Mouse (Mus musculus) hindbrain, embryonic 13.5 days (tissue): ENCODE measurements around the gene Pygo1. TPM values are rescaled to one million over a fixed set of nuclear protein-coding genes. Genes with fewer than 3 reads are reported as not detected.
A peak's percentile ranks its signal among the peaks of the same experiment; 100 is the strongest.

Experiments
- ATAC-seq: fragments of 200-750 bp; cut with Nextera tagmentation; 2 replicates; pipeline ENCODE4 v1.8.0; 2017; ENCODE audit warnings: moderate TSS enrichment; ENCODE audit not compliant: low FRiP score
- H3K27ac ChIP-seq: fragments of 300-500 bp; sonication (generic); 2 replicates; pipeline ENCODE4 v1.5.1; 2015; ENCODE audit warnings: inconsistent platforms, mild to moderate bottlenecking, moderate library complexity
- H3K27me3 ChIP-seq: fragments of 300-500 bp; sonication (generic); 2 replicates; pipeline ENCODE4 v1.6.1; 2015; ENCODE audit warnings: mild to moderate bottlenecking, inconsistent platforms
- H3K36me3 ChIP-seq: fragments of 300-500 bp; sonication (generic); 2 replicates; pipeline ENCODE4 v1.6.1; 2015; ENCODE audit warnings: mild to moderate bottlenecking, inconsistent platforms
- H3K4me1 ChIP-seq: fragments of 300-500 bp; sonication (generic); replicated peaks from 2 replicates; pipeline ENCODE4 v1.6.1; 2015; ENCODE audit warnings: inconsistent platforms
- H3K4me2 ChIP-seq: fragments of 300-500 bp; sonication (generic); 2 replicates; pipeline ENCODE4 v1.6.1; 2015; ENCODE audit warnings: inconsistent platforms, mild to moderate bottlenecking, moderate library complexity
- H3K4me3 ChIP-seq: fragments of 300-500 bp; sonication (generic); 2 replicates; pipeline ENCODE4 v1.5.1; 2015; ENCODE audit warnings: mild to moderate bottlenecking, inconsistent platforms
- H3K9ac ChIP-seq: fragments of 300-500 bp; sonication (generic); 2 replicates; pipeline ENCODE4 v1.6.1; 2015; ENCODE audit warnings: mild to moderate bottlenecking, inconsistent platforms
- H3K9me3 ChIP-seq: fragments of 300-500 bp; sonication (generic); 2 replicates; pipeline ENCODE4 v1.6.1; 2016; ENCODE audit warnings: inconsistent platforms
- WGBS: fragments of 180-500 bp; shearing (Covaris S2); methylation state at CpG from one replicate; pipeline ENCODE4 v1.1.7; 2015; 5-methylcytosine and 5-hydroxymethylcytosine counted together
- polyA plus RNA-seq: library from polyadenylated mRNA; unstranded; fragments of >200 nt; fragmentation: Nextera tagmentation; extraction: Ambion mirVana; gene quantifications from 2 replicates; pipeline ENCODE4 v1.2.1, GENCODE M21; 2015

Pygo1 gene
- polyA plus RNA-seq, 1 experiment from 2014 or later = 13.6 TPM

DNA sequence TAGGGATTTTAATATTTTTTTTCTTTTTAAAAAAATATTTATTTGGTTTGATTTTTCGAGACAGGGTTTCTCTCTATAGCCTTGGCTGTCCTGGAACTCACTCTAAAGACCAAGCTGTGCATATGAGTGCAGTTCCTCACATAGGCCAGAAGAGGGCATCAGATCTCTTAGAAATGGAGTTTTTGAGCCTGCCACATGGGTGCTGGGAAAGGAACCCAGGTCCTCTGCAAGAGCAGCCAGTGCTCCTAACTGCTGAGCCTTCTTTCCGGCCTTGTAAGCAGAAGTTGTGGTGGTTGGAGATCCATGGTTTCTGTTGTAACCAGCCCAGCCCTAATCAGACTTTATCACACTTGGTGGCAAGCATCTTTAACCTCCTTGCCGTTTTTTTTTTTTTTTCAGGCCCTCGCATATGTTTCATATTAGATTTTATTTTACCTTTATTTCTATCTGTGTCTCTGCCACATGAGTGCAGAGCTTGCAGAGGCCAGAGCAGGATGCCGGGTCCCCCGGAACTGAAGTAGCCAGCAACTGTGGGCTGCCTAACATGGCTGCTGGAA is 30.6 kb upstream of the Pygo1 start:
- no peaks in the 10 kb centered on the region for H3K4me1 ChIP-seq

DNA sequence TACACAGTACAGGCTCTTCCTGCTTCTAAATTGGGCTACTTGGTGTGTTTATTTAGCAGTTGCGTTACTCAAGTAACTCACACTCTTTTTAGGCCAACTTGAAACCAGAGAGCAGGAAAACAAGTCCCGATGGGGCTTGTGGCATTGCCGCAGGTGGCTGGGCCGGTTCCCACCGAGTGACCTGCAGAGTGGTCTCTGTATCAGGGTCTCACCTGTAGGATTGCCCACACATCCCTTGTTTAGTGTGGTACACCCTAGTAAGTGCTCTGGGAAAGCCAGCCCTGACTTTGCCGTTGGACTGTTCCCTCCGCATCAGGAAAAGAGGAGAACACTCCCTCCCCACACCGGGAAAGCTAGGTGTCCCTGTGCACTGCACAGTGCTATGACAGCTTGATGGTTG is 23.4 kb upstream of the Pygo1 start:
- Histone ChIP-seq H3K27ac (no peak overlapping the region), H3K9me3 (no peaks in the 10 kb centered on the region), H3K4me1 (no peaks in the 10 kb centered on the region), H3K36me3 (no peaks in the 10 kb centered on the region), H3K4me2 (no peak overlapping the region), H3K9ac (no peak overlapping the region), H3K4me3 (no peak overlapping the region), H3K27me3 (no peaks in the 10 kb centered on the region)
- ATAC-seq = no peak
- WGBS = 89% methylated on average over 8 of the region's 8 CpGs

More for the DNA sequence above, 30.6 kb upstream of the Pygo1 start:
- 96% methylated on average over 6 of the region's 6 CpGs for WGBS
- Histone ChIP-seq H3K27ac (no peak overlapping the region), H3K9ac (no peak overlapping the region), H3K36me3 (0 out of 2 replicates have a peak, but pooled peaks cover 3% of the 10 kb centered on the region), H3K4me2 (no peak overlapping the region), H3K4me3 (no peak overlapping the region), H3K27me3 (no peaks in the 10 kb centered on the region), H3K9me3 (no peaks in the 10 kb centered on the region)
- no peak for ATAC-seq

DNA sequence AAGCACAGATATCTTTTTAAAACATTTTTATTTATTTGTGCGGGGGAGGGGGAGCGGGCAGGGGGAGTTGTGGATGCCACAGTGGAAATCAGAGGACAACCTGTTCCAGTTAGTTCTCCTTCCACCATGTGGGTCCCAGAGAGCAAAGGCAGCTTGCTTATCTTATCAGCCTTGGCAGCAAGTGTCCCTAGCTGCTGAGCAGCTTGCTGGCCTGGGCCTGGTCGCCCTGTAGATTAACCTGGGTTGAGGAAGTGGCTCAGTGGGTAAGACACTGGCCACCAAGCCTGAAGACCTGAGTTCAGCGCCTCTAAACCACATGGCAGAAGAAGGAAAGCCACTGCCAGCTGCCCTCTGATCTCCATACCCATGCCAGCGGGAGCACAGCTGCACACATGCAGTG is 22.8 kb upstream of the Pygo1 start:
- no peaks in the 10 kb centered on the region for H3K4me1 ChIP-seq
- no peaks in the 10 kb centered on the region for H3K9me3 ChIP-seq
- H3K9ac ChIP-seq = no peak overlapping the region
- no peak overlapping the region for H3K27ac ChIP-seq
- no peaks in the 10 kb centered on the region for H3K27me3 ChIP-seq
- WGBS = 95% methylated on average over 5 of the region's 5 CpGs
- no peaks in the 10 kb centered on the region for H3K36me3 ChIP-seq
- no peak for ATAC-seq
- no peak overlapping the region for H3K4me3 ChIP-seq
- no peak overlapping the region for H3K4me2 ChIP-seq

DNA sequence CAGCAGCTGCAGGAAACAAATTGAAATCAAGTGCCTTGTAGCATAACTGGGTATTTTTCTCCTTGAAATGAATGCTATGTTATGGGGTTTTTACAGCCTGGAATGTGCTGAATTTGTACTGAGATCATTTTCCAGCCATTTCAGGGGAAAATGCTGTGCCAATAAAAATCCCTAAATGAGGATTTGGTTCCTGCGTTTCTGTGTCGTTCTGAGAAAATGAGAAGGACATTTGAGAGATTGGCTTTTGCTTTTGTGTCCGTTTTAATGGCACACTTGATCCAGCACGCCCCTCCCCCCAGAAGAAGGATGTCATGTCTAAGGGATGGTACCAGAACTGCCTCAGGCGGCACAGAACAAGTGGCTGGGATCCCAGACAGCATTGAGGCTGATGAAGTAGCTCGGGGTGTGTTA is 18.7 kb upstream of the Pygo1 start:
- Histone ChIP-seq H3K36me3 (no peaks in the 10 kb centered on the region), H3K4me3 (no peak overlapping the region), H3K9me3 (no peaks in the 10 kb centered on the region), H3K4me2 (no peak overlapping the region), H3K4me1 (no peaks in the 10 kb centered on the region), H3K27ac (no peak overlapping the region), H3K9ac (no peak overlapping the region), H3K27me3 (no peaks in the 10 kb centered on the region)
- 75% methylated on average over 6 of the region's 6 CpGs for WGBS
- no peak for ATAC-seq

DNA sequence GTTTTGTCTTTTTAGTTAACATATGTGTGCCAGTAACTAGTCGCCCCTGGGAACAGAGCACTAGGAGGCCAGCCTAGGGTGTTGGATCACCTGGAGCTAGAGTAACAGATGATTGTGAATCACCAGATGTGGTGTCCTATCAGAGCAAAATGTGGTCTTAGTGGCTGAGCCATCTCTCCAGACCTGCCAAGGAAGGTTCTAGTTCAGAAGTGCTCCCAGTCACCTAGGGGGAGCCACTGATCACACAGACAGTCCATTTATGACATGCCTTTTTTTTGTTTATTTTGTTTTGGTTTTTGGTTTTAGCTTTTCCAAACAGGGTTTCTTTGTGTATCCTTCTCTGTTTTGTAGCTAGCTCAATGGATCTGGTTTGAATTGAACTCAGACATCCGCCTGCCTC is 14.1 kb upstream of the Pygo1 start:
- Histone ChIP-seq H3K4me2 (no peak overlapping the region), H3K27ac (no peak overlapping the region), H3K4me1 (no peaks in the 10 kb centered on the region), H3K4me3 (no peak overlapping the region), H3K27me3 (no peaks in the 10 kb centered on the region), H3K36me3 (no peaks in the 10 kb centered on the region), H3K9ac (no peak overlapping the region), H3K9me3 (no peaks in the 10 kb centered on the region)
- no peak for ATAC-seq
- 95% methylated on average over 2 of the region's 2 CpGs for WGBS

DNA sequence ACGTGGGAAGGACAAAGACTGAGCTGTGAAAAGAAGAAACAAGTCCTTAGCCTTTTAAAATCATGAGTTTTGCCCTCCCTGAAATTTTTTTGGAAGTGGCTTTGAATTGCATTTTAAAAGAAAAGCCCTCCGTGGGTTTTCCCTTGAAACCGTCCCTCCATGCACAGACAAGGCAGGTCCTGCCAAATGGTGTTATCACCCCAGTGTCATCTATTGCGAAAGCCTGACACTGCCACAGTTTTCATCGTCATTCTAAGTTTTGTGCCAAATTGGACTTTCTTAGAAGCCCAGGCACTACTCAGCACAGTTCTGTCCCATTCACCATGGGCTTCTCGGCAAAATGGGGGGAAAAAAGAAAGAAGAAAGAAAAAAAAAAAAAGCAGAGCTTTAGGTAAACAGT is 11.9 kb upstream of the Pygo1 start:
- H3K4me3 ChIP-seq = no peak overlapping the region
- no peaks in the 10 kb centered on the region for H3K9me3 ChIP-seq
- H3K36me3 ChIP-seq = no peaks in the 10 kb centered on the region
- no peak overlapping the region for H3K9ac ChIP-seq
- H3K4me2 ChIP-seq = no peak overlapping the region
- no peaks in the 10 kb centered on the region for H3K4me1 ChIP-seq
- no peak for ATAC-seq
- H3K27me3 ChIP-seq = no peaks in the 10 kb centered on the region
- 80% methylated on average over 6 of the region's 6 CpGs for WGBS
- no peak overlapping the region for H3K27ac ChIP-seq

DNA sequence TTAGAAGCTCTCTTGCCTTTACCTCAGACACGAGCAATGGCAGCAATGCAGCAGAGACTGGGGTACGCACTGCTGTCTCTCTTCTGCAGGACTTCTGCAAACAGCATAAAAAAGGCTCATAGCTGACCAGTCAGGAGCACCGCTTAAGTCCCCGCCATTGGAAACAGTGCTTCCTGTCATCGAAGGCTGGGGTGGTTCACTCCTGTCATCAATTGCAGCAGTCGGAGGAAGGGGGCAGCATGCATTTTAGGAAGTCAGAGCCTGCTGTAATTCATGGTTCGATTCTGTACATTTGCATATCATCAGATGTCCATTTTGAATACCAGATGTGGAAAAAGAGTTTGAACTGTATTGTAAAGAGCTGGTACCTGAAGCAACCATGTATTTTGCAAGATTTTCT is 9.7 kb upstream of the Pygo1 start:
- Histone ChIP-seq H3K9ac (no peak overlapping the region), H3K4me1 (no peaks in the 10 kb centered on the region), H3K4me3 (no peak overlapping the region), H3K27me3 (no peaks in the 10 kb centered on the region), H3K4me2 (no peak overlapping the region), H3K9me3 (no peaks in the 10 kb centered on the region), H3K36me3 (no peaks in the 10 kb centered on the region), H3K27ac (no peak overlapping the region)
- ATAC-seq = no peak
- 77% methylated on average over 7 of the region's 7 CpGs for WGBS

DNA sequence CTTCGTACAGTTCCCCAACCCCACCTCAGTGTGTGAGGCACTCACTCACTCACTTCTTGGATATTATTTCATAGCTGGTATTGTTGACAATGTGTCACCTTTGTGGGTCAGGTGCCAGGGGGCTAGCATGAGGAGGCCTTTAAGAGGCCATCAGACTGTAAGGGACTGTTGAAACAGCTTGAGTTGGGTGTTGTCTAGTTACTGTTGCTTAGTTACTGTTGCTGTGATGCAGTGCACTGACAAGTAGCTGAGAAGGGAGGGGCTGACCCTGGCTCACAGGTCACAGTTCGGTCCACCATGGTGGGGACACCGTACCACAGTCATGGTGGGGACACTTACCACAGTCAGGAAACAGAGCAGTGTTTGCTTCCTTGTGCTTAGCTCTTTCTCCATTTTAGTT is 2.4 kb upstream of the Pygo1 start:
- H3K27ac ChIP-seq = no peak overlapping the region
- no peaks in the 10 kb centered on the region for H3K36me3 ChIP-seq
- no peak overlapping the region for H3K4me3 ChIP-seq
- H3K27me3 ChIP-seq = no peaks in the 10 kb centered on the region
- peaks cover 27% of the 10 kb centered on the region for H3K4me1 ChIP-seq
- no peak for ATAC-seq
- no peak overlapping the region for H3K9ac ChIP-seq
- H3K9me3 ChIP-seq = no peaks in the 10 kb centered on the region
- H3K4me2 ChIP-seq = no peak overlapping the region
- 59% methylated on average over 3 of the region's 3 CpGs for WGBS

DNA sequence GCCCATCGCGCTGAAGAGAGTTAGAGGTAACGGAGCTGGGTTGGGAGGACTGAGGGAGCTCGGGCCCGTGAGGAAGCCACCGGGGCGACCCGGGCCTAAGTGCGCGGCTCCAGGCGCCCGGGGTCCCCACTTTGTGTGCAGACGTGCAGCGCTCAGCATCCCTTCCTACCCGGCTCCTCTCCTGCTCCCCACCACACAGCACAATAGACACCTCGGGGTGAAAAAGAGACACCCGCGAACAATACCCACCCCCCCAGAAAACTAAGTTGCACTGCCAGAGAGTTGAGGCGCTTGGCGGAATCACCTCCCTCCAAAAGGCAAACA is 452 bp downstream of the Pygo1 start:
- peak overlapping the region; percentile 94 for H3K9ac ChIP-seq
- peak overlapping the region; percentile 88 for H3K27ac ChIP-seq
- ATAC-seq = peak; percentile 75; the same call in 1 of the 2 replicates
- H3K4me3 ChIP-seq = peak overlapping the region; percentile 83
- H3K4me1 ChIP-seq = peaks cover 29% of the 10 kb centered on the region
- 3% methylated on average over 20 of the region's 20 CpGs for WGBS
- H3K27me3 ChIP-seq = no peaks in the 10 kb centered on the region
- H3K9me3 ChIP-seq = no peaks in the 10 kb centered on the region
- no peaks in the 10 kb centered on the region for H3K36me3 ChIP-seq
- H3K4me2 ChIP-seq = peak overlapping the region; percentile 95

DNA sequence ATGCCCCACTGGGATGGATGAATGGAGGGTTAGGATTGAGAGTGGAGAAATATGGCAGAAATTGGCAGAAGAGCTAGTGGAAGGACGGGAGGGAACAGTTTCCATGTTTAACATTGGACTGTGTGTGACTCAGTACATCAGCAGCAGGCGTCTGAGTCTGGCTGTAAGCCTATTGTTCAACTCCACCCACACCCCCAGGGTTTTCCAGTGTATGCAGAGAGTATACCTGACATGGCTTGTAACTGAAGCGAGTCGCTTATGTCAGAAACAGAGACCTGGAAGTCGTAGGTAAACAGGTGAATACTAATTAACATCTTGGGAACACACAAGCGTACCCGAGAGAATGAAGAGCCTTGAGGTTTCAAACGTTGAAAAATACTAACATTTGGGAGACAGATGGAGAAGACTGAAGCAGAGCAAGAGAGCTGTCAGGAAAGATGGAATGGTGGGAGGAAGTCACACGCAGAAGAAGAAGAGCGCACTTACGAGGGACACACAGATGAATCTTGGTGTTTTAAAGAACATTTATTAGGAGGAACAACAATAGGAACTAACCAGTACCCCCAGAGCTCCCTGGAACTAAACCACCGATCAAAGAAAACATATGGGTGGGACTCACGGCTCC is 5.8 kb downstream of the Pygo1 start:
- H3K4me1 ChIP-seq = peaks cover 25% of the 10 kb centered on the region
- no peaks in the 10 kb centered on the region for H3K9me3 ChIP-seq
- no peak overlapping the region for H3K4me3 ChIP-seq
- H3K9ac ChIP-seq = no peak overlapping the region
- 80% methylated on average over 13 of the region's 13 CpGs for WGBS
- peaks cover 12% of the 10 kb centered on the region for H3K36me3 ChIP-seq
- no peaks in the 10 kb centered on the region for H3K27me3 ChIP-seq
- no peak overlapping the region for H3K27ac ChIP-seq
- no peak for ATAC-seq
- H3K4me2 ChIP-seq = no peak overlapping the region

DNA sequence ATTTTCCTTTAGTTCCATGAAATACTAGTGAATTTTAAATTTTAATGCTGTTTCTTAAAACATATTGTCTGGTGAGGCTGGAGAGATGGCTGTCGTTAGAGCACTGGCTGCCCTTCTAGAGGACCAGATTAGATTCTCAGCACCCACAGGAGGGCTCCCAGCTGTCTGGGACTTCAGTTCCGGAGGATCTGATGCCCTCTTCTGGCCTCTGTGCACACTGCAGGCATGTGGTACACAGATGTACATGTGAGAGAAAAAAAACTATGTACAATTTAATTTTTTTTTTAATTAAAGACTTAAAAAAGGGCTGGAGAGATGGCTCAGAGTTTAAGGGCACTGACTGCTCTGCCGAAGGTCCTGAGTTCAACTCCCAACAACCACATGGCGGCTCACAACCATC is 9.9 kb downstream of the Pygo1 start:
- Histone ChIP-seq H3K4me2 (no peak overlapping the region), H3K9me3 (no peaks in the 10 kb centered on the region), H3K4me1 (peaks cover 10% of the 10 kb centered on the region; the same call in 1 of the 2 replicates), H3K4me3 (no peak overlapping the region), H3K27me3 (no peaks in the 10 kb centered on the region), H3K9ac (no peak overlapping the region), H3K27ac (no peak overlapping the region), H3K36me3 (peaks cover 14% of the 10 kb centered on the region)
- no peak for ATAC-seq
- 87% methylated on average over 4 of the region's 4 CpGs for WGBS

DNA sequence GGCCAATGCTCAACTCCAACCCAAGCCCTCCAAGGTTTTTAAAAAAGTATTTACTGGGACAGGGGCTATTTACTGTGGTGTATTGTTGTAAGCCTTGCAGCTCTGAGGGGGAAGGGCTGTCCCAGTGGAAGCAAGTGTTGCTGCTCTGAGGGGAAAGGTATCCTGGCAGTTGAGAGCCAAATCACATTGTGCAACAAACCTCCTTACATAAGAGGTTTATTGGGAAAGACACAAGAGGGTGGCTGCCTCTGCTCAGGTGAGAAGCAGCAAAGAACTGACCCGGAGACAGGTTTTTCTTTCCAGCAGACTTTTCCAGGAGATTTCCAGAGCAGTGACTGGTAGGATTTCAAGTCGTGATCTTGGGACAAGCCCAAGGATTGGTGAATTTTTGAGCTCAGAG is 10.9 kb downstream of the Pygo1 start:
- peaks cover 7% of the 10 kb centered on the region; the same call in 1 of the 2 replicates for H3K4me1 ChIP-seq
- no peak for ATAC-seq
- peaks cover 14% of the 10 kb centered on the region for H3K36me3 ChIP-seq
- no peak overlapping the region for H3K27ac ChIP-seq
- no peak overlapping the region for H3K9ac ChIP-seq
- H3K4me2 ChIP-seq = no peak overlapping the region
- no peaks in the 10 kb centered on the region for H3K9me3 ChIP-seq
- 81% methylated on average over 2 of the region's 2 CpGs for WGBS
- no peaks in the 10 kb centered on the region for H3K27me3 ChIP-seq
- H3K4me3 ChIP-seq = no peak overlapping the region

DNA sequence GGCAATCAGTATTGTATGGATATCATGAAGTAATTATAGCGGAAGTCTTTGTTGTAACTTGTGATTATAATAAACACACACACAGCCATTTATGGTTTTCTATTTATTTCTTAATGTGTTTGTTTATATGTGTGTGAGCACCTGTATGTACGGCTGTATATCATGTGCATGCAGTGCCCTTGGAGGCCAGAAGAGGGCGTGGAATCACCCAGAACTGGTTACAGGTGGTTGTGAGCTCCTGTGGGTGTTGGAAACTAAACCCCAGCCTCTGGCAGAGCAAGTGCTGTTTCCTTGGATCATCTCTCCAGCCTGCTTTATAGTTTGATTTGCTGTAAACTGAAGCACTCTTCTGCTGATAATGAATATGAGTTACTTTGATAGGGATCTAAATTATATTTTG is 18.0 kb downstream of the Pygo1 start:
- H3K9ac ChIP-seq = no peak overlapping the region
- no peaks in the 10 kb centered on the region for H3K9me3 ChIP-seq
- no peaks in the 10 kb centered on the region for H3K27me3 ChIP-seq
- H3K27ac ChIP-seq = no peak overlapping the region
- H3K4me3 ChIP-seq = no peak overlapping the region
- H3K4me2 ChIP-seq = no peak overlapping the region
- no peaks in the 10 kb centered on the region for H3K4me1 ChIP-seq
- 62% methylated on average over 3 of the region's 3 CpGs for WGBS
- no peak for ATAC-seq
- H3K36me3 ChIP-seq = peaks cover 41% of the 10 kb centered on the region
